Mouse (Mus musculus) lung, embryonic 16.5 days (tissue): ENCODE results near the gene Lypla2. TPM values are rescaled to one million over a fixed set of nuclear protein-coding genes. Genes with fewer than 3 reads are reported as not detected.
"Not testable (repeated sequence)": the region's sequence is repeated elsewhere in the genome, so short reads cannot be mapped to it uniquely, and the experiment has no call there.

Source experiments
- ATAC-seq: fragments of 200-750 bp; cut with Nextera tagmentation; 2 replicates; pipeline ENCODE4 v1.8.0; 2017; ENCODE audit warnings: low read depth, mild to moderate bottlenecking, moderate library complexity
- H3K27ac ChIP-seq: fragments of 300-500 bp; sonication (generic); 2 replicates; pipeline ENCODE4 v1.5.1; 2014; ENCODE audit warnings: mild to moderate bottlenecking, control low read depth, low read length
- H3K27me3 ChIP-seq: fragments of 300-500 bp; sonication (generic); 2 replicates; pipeline ENCODE4 v1.6.1; 2014; ENCODE audit warnings: low read depth, low read length, mixed read lengths; ENCODE audit not compliant: control insufficient read depth, insufficient read depth
- H3K36me3 ChIP-seq: fragments of 300-500 bp; sonication (generic); 2 replicates; pipeline ENCODE4 v1.6.1; 2014; ENCODE audit warnings: low read length; ENCODE audit not compliant: control insufficient read depth, insufficient read depth
- H3K4me1 ChIP-seq: fragments of 300-500 bp; sonication (generic); replicated peaks from 2 replicates; pipeline ENCODE4 v1.6.1; 2014; ENCODE audit warnings: low read length, mixed read lengths; ENCODE audit not compliant: control insufficient read depth, insufficient read depth
- H3K4me2 ChIP-seq: fragments of 300-500 bp; sonication (generic); 2 replicates; pipeline ENCODE4 v1.6.1; 2014; ENCODE audit warnings: low read depth, low read length, control low read depth
- H3K4me3 ChIP-seq: fragments of 300-500 bp; sonication (generic); 2 replicates; pipeline ENCODE4 v1.5.1; 2014; ENCODE audit warnings: mild to moderate bottlenecking, low read length, control low read depth
- H3K9ac ChIP-seq: fragments of 300-500 bp; sonication (generic); 2 replicates; pipeline ENCODE4 v1.6.1; 2014; ENCODE audit warnings: low read length, control low read depth
- H3K9me3 ChIP-seq: fragments of 300-500 bp; sonication (generic); 2 replicates; pipeline ENCODE4 v1.6.1; 2016; ENCODE audit warnings: low read length; ENCODE audit not compliant: control insufficient read depth
- WGBS: fragments of 180-500 bp; shearing (Covaris S2); extraction: QIAGEN DNeasy Blood & Tissue Kit; methylation state at CpG from one replicate; pipeline ENCODE4 v1.1.7; 2014; 5-methylcytosine and 5-hydroxymethylcytosine counted together
- polyA plus RNA-seq: library from polyadenylated mRNA; unstranded; fragments of >200 nt; fragmentation: Nextera tagmentation; extraction: Ambion mirVana; gene quantifications from 2 replicates; pipeline ENCODE4 v1.2.1, GENCODE M21; 2015

Gene Lypla2
- polyA plus RNA-seq, 1 experiment from 2014 or later, result 110 TPM

- ATAC-seq, result not testable (repeated sequence)
- H3K36me3 ChIP-seq, result peaks cover 27% of the 10 kb centered on the region
These were observed 7.8 kb upstream of the Lypla2 start for GRCm38 (mm10) chr4:135980223-135980622.

GRCm38 (mm10) chr4:135976146-135976545 lies 3.7 kb upstream of the Lypla2 start:
- Histone ChIP-seq H3K9me3 (no peaks in the 10 kb centered on the region), H3K27ac (no peak overlapping the region), H3K36me3 (peaks cover 23% of the 10 kb centered on the region), H3K4me3 (no peak overlapping the region), H3K27me3 (no peaks in the 10 kb centered on the region), H3K4me1 (peaks cover 13% of the 10 kb centered on the region), H3K4me2 (no peak overlapping the region), H3K9ac (no peak overlapping the region)
- no peak for ATAC-seq
- 91% methylated on average over 12 of the region's 12 CpGs for WGBS

More at GRCm38 (mm10) chr4:135980223-135980622, 7.8 kb upstream of the Lypla2 start:
- not testable (repeated sequence) for H3K4me1 ChIP-seq, H3K9ac ChIP-seq, H3K27ac ChIP-seq, H3K27me3 ChIP-seq, H3K4me2 ChIP-seq, H3K9me3 ChIP-seq, H3K4me3 ChIP-seq
- 92% methylated on average over 5 of the region's 5 CpGs for WGBS

GRCm38 (mm10) chr4:135972911-135973811 lies 735 bp upstream of the Lypla2 start:
- Histone ChIP-seq H3K27ac (peak overlapping the region; percentile 50), H3K27me3 (no peaks in the 10 kb centered on the region), H3K4me1 (peaks cover 13% of the 10 kb centered on the region), H3K4me2 (peak overlapping the region; percentile 97), H3K9ac (peak overlapping the region; percentile 98), H3K9me3 (no peaks in the 10 kb centered on the region), H3K4me3 (peak overlapping the region; percentile 99), H3K36me3 (peaks cover 30% of the 10 kb centered on the region)
- no peak for ATAC-seq
- 53% methylated on average over 13 of the region's 13 CpGs for WGBS

GRCm38 (mm10) chr4:135971805-135972555 lies 446 bp downstream of the Lypla2 start:
- H3K27ac ChIP-seq, result peak overlapping the region; percentile 47
- ATAC-seq, result peak; percentile 27

GRCm38 (mm10) chr4:135970585-135970984 lies 1.8 kb downstream of the Lypla2 start:
- ATAC-seq, result no peak
- Histone ChIP-seq H3K4me3 (no peak overlapping the region), H3K9me3 (no peaks in the 10 kb centered on the region), H3K27ac (no peak overlapping the region), H3K9ac (no peak overlapping the region), H3K4me1 (peaks cover 13% of the 10 kb centered on the region), H3K27me3 (no peaks in the 10 kb centered on the region), H3K4me2 (no peak overlapping the region), H3K36me3 (peaks cover 19% of the 10 kb centered on the region)
- 83% methylated on average over 11 of the region's 11 CpGs for WGBS

More at GRCm38 (mm10) chr4:135971805-135972555, 446 bp downstream of the Lypla2 start:
- peak overlapping the region; percentile 98 for H3K9ac ChIP-seq
- H3K4me1 ChIP-seq, result peaks cover 13% of the 10 kb centered on the region
- no peaks in the 10 kb centered on the region for H3K27me3 ChIP-seq
- no peaks in the 10 kb centered on the region for H3K9me3 ChIP-seq
- H3K4me3 ChIP-seq, result peak overlapping the region; percentile 99
- H3K4me2 ChIP-seq, result peak overlapping the region; percentile 97
- H3K36me3 ChIP-seq, result peaks cover 32% of the 10 kb centered on the region
- WGBS, result under 1% methylated on average over 35 of the region's 35 CpGs

- 83% methylated on average over 13 of the region's 13 CpGs for WGBS
These were observed 3.2 kb downstream of the Lypla2 start for GRCm38 (mm10) chr4:135969070-135969750.

GRCm38 (mm10) chr4:135968271-135968869 lies 4.1 kb downstream of the Lypla2 start:
- Histone ChIP-seq H3K27ac (no peak overlapping the region), H3K27me3 (no peaks in the 10 kb centered on the region), H3K4me2 (no peak overlapping the region), H3K4me3 (no peak overlapping the region), H3K4me1 (peaks cover 21% of the 10 kb centered on the region), H3K9me3 (no peaks in the 10 kb centered on the region), H3K36me3 (peaks cover 16% of the 10 kb centered on the region), H3K9ac (no peak overlapping the region)
- ATAC-seq, result no peak
- WGBS, result 59% methylated on average over 19 of the region's 19 CpGs

More at GRCm38 (mm10) chr4:135969070-135969750, 3.2 kb downstream of the Lypla2 start:
- no peak overlapping the region for H3K9ac ChIP-seq
- no peak overlapping the region for H3K4me3 ChIP-seq
- H3K27me3 ChIP-seq, result no peaks in the 10 kb centered on the region
- no peak overlapping the region for H3K4me2 ChIP-seq
- peaks cover 16% of the 10 kb centered on the region for H3K36me3 ChIP-seq
- no peak overlapping the region for H3K27ac ChIP-seq
- peaks cover 21% of the 10 kb centered on the region for H3K4me1 ChIP-seq
- no peaks in the 10 kb centered on the region for H3K9me3 ChIP-seq
- ATAC-seq, result no peak

- no peaks in the 10 kb centered on the region for H3K27me3 ChIP-seq
- no peak overlapping the region for H3K4me2 ChIP-seq
- H3K36me3 ChIP-seq, result peaks cover 16% of the 10 kb centered on the region
- 82% methylated on average over 18 of the region's 18 CpGs for WGBS
- ATAC-seq, result no peak
- H3K4me3 ChIP-seq, result no peak overlapping the region
- no peaks in the 10 kb centered on the region for H3K9me3 ChIP-seq
- H3K9ac ChIP-seq, result no peak overlapping the region
- peaks cover 19% of the 10 kb centered on the region for H3K4me1 ChIP-seq
- no peak overlapping the region for H3K27ac ChIP-seq
These were observed 5.2 kb downstream of the Lypla2 start for GRCm38 (mm10) chr4:135967086-135967760.
